Mouse (Mus musculus): ENCODE results near the gene Oscar.

Oscar gene

DNA sequence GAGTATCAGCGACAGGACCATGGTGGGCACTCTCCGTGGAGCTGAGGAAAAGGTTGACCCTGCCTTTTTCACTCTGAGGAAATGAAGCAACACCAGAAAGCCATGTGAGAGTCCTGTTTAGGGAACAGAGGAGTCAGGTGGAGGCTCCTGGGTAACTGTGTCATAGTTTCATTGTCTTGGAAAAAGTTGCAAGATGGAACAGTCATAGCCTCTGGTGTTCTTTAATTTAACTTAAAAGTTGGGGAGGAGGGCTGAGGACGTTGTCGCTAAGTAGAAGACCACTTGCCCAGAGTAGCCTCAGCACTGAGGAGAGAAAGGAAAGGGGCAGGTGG, at the start of gene Oscar:
TSS of gene Oscar (minus strand) at position 101 of the 332 bp plus-strand sequence.
- DNase-seq = peak; percentile 42

DNA sequence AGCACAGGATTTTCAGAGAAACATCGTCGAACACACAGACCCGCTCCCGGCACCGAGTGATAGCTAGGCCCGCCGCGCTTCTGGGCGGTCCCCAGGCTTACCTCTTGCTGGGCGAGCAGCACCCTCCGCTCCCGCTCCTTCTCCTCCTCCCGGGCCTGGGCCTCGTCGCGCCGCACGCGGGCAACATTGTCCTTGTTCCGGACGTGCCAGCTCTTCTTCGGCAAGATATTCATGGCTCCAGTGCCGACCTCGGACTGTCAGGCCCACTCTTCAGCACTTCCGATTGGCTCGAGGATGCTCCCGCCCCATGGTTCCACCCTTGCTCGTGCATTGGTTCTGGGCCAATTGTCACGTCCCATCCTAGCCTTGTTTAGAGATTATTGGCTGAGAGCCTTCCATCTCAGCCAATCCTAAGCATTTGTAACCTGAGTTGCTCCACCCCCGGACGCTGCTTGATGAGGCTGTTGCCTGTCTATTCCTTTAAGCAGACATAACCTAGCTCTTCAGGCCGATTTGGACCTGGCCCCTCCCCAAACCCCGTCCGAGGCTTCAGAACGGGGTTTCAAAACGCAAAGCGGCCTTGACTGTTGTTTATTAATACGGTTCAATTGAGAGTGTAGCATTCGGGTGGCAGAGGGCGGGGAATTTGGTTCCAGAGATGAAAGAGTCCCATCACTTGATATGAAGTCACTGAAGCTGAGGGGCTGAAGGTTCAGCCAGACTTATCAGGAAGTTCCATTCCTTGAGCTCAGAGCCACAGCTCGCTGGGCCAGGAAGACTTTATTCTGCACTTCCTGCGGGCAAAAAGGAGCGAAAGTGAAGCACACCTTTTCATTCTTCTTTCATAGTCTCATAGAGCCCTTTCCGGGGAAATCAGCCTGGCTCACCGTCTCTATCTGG, 49.5 kb upstream of the Oscar start, which contains the start of gene Leng1:
TSS of gene Leng1 (minus strand) at position 626 of the 900 bp plus-strand sequence.
- DNase-seq = peak; percentile 98

DNA sequence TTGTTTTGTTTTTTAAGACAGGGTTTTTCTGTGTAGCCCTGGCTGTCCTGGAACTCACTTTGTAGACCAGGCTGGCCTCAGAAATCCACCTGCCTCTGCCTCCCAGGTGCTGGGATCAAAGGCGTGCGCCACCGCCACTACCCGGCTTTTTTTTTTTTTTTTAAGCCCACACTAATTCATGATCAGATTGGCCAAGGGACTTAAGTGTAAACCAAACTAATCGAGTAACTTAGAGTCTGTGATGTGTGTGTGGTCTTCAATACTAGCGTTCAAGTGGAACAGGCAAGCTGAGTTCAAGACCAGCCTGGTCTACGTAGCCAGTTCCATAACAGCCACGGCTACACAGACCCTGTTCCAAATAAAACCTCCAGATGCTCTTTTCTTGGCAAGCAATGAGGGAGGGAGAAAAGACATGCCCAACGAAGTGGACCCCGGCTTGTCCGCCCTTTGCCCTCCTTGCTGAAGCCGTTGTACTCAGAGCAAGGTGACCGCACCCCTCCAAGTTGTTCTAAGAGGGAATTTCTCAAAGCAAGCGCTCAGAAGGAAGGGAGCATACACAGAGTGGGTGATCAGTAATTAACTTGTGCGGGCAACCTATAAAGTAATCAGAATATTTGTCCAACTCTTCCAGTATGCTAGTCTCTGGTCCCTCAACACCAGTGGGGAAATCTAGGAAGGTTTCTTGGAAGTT, 48.7 kb upstream of the Oscar start:
- DNase-seq = peak; percentile 48

DNA sequence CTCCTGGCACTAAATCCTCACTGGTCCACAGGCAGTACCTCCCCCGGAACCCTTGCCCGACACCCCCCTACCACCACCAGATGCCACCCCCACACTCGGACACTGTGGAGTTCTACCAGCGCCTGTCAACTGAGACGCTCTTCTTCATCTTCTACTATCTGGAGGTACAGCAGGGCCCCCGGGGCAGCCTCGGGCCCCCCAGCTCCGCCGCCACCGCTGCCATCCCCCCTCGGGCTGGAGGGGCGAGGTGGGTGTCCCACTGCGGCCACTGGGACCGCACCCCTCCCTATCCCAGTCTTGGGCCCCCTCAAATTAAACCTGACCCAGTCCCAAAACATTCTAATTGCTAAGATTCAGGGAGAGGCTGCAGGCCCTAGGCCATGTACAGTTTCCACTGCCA, 42.6 kb upstream of the Oscar start:
- DNase-seq = no peak

DNA sequence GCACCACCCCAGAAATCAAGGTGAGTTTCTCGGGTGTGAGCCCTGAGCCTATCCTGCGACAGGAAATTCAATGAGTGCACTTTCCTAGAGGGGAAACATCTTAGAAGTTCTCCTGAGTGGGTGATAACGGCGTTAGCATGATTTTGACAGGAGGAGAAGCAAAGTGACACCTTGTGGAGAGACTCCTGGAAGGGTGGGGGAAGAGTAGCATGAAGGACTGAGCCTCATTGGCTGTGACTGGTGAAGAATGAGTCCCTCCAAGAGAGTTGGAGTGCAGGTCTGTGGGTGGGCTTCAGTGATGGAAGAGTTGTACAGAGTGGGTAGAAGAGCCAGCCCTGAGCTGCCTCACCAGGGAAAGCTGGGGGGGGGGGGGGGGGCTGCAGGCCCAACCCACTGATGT, 41.0 kb upstream of the Oscar start:
- DNase-seq = no peak

DNA sequence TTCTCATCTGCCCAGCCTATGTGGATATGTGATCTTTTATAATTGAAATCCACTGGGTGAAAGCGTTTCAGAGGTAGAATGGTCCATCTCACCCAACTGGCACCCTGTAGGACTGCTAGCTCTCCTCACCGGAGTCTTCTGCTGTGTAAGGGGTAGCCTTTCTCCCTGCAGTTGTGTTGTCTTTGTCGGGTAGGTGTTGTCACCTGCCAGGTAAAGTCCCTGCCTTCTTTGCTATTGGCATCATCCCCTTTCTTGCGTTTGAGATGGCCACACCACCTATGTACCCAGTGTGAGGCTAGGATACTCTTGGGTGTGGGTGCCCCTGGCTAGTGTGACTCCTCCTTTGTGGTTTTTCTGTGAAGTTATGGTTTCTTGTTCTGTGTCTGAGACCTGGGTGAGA, 30.7 kb upstream of the Oscar start:
- DNase-seq = no peak

DNA sequence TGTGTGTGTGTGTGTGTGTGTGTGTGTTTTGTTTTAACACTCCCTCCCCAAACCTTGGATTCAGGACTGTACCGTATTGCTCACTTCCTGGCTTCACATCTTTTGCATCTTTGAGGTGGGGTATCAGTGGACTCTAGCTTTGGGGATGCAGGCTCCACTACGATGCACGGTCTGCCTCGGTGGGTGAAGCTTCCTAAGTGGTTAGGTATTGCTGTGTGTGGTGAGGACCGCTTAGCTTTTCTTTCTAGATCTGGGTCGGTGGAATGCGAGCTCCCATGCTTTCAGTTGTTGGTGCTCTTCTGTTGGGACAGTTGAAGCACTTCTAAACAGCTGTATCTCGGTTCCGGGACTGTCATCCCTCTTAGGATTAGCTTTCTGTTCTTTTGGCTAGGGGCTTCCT, 30.2 kb upstream of the Oscar start:
- DNase-seq = no peak

DNA sequence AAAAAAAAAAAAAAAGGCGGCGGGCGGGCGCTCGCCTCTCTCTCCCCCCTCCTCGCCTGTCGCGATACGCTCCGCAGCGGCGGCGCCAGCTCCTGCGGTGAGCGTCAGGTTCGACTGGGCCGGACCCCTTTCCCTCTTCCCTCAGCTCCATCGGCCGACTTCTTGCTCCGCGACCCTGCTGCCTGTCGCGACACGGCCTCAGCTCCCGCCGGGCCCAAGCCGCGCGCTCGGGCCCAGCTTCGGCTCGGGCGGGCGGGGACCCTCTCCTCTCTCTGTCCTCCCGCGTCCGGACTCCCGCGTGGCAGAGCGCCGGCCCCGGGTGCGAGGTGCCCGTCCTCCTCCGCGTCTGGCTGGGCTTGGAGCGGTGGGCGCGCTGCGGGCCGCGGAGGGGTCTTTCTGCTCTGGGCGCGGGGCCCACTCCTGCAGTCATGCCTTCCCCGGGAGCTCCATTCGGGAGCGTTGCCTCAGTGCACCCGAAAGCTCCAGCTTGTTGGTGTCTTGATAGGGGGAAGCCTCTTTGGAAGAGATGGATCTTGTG, 29.6 kb upstream of the Oscar start:
- DNase-seq = no peak

DNA sequence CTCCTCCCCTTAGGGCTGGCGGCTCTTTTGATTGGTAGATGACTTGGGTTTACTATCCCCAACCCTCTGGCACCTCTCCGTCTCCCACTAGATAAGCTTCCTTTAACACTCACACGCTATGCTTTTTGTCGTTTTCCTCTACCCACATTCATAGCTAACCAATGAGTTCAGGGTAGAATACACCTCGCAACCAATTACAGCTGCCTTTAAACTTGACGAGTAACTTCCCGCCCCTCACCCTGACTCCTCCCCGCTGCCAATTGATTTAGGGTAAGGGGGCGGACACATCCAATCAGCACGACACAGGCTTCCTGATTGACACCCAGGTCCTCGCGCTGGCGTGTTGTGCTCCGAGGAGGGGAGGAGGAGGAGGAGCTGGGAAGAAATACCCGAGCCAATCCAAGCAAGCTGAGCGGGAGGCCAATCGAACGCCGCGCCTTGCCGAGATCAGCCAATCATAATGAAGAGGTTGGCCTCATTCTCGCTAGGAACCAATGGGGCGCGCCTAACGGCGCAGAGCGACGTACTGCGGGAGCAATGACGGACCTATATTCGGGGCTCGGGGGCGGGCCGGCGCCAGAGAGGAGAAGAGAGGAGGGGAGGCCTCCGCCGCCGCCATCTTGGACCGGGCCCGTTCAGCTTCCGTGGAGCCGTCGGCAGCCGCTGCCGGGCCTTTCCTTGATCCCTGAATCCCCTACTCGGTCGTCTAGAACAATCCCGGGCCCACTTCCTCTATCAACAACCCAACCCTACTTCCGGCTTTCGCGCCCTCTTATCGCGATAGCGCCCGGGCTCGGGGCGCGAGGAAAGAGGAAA, 28.9 kb upstream of the Oscar start, which contains the start of gene Cnot3:
TSS of gene Cnot3 (plus strand) at position 597 of the 816 bp plus-strand sequence.
- peak; percentile 100 for DNase-seq

DNA sequence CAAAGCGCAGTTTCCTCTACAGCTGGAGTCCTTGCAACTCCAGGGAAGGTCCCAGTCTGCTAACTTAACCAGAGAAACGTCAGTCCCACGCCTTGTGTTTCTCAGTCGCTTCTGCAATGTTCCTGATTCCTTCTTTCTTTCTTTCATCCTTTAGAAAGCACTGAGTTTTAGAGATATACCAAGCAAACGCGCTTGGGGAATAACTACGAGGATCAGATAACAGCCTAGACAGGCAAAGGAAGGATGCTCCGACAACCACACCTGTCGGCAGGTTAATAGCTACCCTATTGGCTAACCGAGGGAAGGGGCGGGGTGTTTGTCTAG, 28.4 kb upstream of the Oscar start:
- DNase-seq = no peak

DNA sequence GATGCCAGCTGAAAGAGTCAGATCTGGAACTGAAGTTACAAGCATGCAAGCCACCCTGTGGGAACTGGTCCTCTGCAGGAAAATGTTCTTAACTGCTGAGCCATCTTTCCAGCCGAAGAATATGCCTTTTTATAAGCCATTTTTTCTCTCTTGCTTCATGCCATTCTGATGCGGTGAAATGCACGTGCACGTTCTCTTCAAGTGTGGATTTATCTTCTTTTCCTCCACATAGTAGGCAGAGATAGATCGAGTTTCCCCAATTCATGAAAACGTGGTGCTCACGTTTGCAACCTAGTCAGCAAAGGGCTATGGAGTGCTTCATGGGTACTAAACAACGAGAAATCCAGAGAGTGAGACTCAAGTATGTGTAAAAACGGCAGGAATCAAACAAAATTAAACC, 27.9 kb upstream of the Oscar start:
- no peak for DNase-seq

DNA sequence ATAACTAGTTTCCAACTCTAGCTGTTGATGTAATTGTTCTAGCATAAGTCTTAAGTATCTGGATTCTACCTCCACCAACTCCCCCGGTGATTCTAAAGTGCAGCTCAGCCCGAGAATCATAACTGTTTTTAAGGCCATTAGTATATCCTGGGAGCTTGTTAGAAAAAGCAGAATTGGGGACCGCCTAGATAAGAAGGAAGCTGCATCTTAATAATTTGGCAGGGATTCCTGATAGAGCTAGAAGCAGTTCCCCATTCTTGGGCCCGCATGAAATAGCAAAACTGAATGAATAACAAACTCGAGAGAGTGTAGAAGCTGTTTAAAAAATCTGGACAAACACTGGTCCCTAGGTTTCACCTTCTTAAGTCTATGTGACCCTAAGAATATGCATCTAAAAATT, 27.5 kb upstream of the Oscar start:
- no peak for DNase-seq

DNA sequence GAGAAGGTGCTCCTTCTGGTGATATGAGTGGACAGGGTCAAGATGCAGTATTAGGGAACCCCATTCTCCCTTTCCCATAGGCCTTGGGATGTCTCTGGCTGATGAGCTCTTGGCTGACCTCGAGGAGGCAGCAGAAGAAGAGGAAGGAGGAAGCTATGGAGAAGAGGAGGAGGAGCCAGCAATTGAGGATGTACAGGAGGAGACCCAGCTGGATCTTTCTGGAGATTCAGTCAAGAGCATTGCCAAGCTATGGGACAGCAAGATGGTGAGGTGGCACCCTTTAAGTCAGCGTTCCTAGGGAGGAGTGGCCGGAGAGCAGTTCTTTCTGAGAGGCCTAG, 14.5 kb upstream of the Oscar start:
- peak; percentile 53 for DNase-seq

DNA sequence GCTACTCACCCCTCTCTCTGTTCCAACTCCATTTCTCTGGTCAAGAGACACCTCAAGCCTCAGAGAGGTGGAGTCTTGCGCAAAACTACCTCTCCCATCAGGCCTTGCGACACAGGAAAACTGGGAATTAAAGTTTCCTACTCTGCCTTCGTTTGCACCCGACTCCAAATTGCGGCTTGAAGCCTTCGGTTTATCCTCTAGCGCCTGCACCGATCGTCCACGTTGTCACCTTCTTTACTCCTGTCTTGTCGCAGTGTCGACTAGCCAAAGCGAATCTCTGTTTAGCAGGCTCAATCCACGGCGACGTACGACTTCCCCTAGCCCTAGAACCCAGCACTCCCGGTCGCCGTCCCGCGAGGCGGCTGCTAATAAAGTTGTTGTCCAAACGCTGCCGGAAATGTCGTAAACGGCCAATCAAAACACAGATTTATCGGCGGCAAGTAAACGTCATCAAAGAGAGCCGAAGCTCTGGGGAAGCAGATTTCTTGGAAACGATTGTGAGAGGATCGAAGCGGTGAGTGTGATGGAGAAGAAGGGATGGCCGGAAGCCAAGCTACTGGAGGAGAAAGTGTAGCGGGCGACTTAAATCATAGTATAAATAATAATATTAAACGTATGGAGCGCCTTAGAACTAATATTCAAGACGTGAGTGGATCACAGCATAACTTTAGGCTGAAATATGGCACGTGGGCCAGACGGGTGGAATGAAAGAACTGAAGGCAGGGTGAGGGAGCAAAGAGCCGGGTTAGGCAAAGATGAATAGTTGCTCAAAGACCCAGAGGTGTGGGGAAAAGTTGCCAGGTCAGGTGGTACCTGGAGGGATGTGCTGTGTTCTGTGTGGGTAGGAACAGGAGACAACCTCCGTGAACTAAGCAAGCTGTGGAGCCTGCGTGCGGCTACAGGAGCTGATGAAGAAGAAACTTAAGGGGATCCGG, 13.9 kb upstream of the Oscar start, which contains the start of the genes Tfpt and Prpf31:
TSS of gene Tfpt (minus strand) at position 387 of the 935 bp plus-strand sequence.
TSS of gene Prpf31 (plus strand) at position 443 of the 935 bp plus-strand sequence.
- peak; percentile 95 for DNase-seq

DNA sequence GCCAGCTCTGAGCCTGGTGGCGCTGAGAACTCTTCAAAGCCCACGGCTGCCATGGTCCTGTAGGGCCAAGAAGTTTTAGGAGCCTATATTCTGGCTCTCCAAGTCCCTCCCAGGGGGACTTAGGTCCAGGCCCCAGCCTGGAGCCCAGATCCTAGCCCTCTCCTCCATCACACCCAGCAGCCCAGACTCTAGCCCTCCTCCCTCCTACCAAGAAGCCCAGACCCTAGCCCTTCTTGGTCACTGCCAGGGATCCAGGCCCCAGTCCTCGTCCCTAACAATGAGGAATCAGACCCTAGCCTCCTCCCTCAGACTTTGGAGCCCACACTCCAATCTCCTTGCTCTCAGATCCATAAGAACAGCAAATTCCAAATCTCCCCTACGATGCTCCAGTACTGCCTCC, 13.1 kb upstream of the Oscar start:
- DNase-seq = peak; percentile 67

DNA sequence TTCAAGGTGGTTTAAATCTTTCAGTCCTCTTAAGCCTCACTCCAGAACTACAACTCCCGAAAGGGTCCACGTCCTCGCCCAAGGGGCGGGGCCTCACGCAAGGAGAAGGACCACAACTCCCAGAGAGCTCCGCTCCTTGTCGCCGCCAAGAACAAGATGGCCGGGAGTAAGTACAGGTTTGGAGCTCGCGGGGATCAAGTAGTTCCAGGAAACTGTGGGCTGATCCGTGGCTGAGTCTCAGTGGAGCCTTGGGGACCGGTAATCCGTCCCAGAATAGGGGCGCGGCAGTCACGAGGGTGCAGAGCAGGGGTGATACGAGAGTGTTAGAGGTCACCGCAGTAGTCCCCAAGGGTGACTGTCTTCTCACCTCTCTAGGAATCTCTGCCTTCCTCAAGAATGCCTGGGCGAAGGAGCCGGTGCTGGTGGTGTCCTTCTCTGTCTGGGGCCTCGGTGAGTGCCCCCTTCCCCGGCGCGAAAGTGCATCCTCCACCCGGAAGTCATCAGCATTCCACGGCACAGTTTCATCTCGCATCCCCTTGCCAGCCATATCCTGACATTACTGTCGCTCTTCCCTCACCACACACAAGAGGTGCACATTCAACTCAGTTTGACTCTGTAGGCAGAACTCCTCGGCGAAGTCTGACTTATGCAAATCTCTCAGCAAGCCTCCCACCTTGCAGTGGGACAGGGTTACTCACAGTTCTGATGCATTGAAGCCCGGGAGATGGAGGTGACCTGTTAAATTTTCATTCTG, 1.5 kb upstream of the Oscar start, which contains the start of gene Ndufa3:
TSS of gene Ndufa3 (plus strand) at position 132 of the 754 bp plus-strand sequence.
- DNase-seq = peak; percentile 94

DNA sequence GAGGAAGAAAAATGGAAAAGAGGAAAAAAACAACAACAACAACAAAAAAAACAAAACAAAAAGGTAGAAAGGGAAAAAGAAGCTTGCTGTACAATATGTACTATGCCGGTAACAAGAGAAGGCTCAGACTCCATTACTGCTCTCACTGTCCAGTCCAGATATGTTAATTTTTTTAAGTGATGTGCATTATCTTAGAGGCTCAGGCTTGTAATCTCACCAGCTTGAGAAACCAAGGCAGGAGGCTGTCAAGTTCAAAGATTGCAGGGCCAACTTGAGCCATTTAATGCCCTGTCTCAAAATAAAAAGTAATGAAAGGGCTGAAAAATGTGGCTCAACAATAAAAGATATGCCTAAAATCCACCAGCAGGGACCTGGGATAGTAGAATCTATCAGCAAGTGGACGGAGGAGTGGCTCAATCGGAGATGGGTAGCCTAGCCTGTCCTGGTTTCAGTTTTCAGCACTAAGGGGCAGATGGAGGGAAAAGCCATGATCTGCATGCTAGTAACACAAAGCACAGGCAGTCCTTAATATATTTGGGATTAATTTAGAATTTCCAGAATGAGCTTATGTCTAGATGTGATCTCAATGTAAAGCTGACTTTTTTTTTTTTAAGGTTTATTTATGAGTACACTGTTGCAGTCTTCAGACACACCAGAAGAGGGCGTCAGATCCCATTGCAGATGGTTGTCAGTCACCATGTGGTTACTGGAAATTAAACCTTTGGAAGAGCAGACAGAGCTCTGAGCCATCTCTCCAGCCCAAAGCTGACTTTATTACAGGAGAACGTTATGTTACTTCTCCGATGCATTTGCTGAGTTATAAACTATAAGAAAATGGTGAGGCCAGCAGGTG, 658 bp upstream of the Oscar start:
- no peak for DNase-seq

DNA sequence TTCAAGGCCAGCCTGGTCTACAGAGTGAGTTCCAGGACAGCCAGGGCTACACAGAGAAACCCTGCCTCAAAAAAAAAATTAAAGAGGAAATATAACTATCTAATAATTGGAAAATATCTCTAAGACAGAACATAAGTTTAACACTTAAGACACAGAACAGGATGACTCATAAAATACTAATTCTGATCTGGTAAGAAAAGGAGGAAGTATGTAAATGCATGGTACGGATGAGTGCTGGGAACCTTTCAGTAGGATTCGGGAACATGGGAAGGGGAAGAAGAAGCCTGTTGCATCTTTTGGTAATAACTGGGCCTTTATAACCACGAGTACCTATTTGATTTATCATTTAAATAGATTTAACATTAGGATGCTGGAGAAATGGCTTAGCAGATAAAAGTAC, 1.9 kb downstream of the Oscar start:
- DNase-seq = no peak

DNA sequence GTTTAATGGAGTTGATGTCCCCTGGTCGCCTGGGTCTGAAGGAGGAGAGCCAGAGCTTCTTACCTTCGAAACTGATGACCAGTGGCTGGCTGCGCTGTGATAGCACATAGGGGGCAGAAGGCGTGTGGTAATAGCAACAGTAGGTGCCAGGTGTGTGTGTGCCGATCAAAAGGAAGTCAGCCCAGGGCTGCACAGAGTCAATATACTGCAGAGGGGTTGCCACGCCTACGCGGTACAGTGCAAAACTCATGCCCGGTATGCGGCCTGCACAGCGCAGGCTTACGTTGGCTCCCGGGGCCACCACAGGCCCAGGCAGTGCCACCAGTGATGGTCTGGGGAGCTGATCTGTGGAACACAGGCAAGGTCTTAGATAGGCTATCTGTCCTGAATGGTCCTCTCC, 5.0 kb downstream of the Oscar start:
- DNase-seq = no peak

DNA sequence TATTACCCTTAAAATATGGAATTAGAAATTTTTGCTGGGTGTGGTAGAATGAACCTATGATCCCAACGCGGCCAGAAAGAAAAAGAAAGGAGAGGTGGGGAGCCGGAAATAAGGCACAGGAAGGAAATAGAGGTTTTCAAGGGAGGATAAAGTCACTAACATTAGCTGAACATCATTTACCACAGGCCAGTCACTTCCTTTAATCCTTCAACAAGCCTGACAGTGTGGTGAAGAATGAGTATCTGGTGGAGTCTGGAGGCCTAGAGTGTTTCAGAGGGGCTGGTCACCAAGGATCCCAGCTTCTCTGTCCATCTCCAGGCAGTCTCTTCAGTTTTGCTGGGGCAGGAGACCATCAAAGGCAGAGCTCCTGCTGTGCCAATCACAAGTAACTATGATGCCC, 5.5 kb downstream of the Oscar start:
- no peak for DNase-seq
